In genomic region chr6:60950415-60950814, GRCm38 (mm10) we compare ENCODE assay signal across 7 mouse cellular contexts. TPM values are rescaled to one million over a fixed set of nuclear protein-coding genes. Genes with fewer than 3 reads are reported as not detected.
DNase-seq lines count a peak whose midpoint lies in the region; ATAC-seq lines count a peak whose summit lies in the region.

No protein-coding gene starts in this region.

- no peak for ATAC-seq in midbrain, embryonic 11.5 days (ENCODE audit: low FRiP score)
- ATAC-seq in midbrain, embryonic 15.5 days (replicated peaks) = no peak
- peak; percentile 82 for ATAC-seq in granulocyte monocyte progenitor cell, adult 5-6 weeks (replicated peaks; ENCODE audit: poor library complexity, severe bottlenecking)
- peak; percentile 83 for ATAC-seq in liver, embryonic 11.5 days (replicated peaks; ENCODE audit: low FRiP score)

- no peak overlapping the region for H3K4me2 ChIP-seq in midbrain, embryonic 11.5 days
- no peak overlapping the region for H3K4me2 ChIP-seq in midbrain, embryonic 15.5 days
- no peak overlapping the region for H3K4me2 ChIP-seq in liver, embryonic 11.5 days

- H3K27ac ChIP-seq in midbrain, embryonic 11.5 days (ENCODE audit: low read depth, low read length) = no peak overlapping the region
- H3K27ac ChIP-seq in midbrain, embryonic 15.5 days = no peak overlapping the region
- no peak overlapping the region for H3K27ac ChIP-seq in liver, embryonic 11.5 days (ENCODE audit: low read depth, low read length)

- H3K9ac ChIP-seq in midbrain, embryonic 11.5 days (ENCODE audit: low read length) = no peak overlapping the region
- no peak overlapping the region for H3K9ac ChIP-seq in midbrain, embryonic 15.5 days
- H3K9ac ChIP-seq in liver, embryonic 11.5 days (ENCODE audit: low read depth, low read length) = no peak overlapping the region

- no peaks in the 10 kb centered on the region for H3K36me3 ChIP-seq in midbrain, embryonic 11.5 days (ENCODE audit: control insufficient read depth, insufficient read depth, low read length)
- no peaks in the 10 kb centered on the region for H3K36me3 ChIP-seq in midbrain, embryonic 15.5 days (replicated peaks)
- H3K36me3 ChIP-seq in liver, embryonic 11.5 days (ENCODE audit: control insufficient read depth, insufficient read depth, low read length) = no peaks in the 10 kb centered on the region

- H3K9me3 ChIP-seq in midbrain, embryonic 11.5 days (ENCODE audit: control insufficient read depth, low read length) = no peaks in the 10 kb centered on the region
- no peaks in the 10 kb centered on the region for H3K9me3 ChIP-seq in midbrain, embryonic 15.5 days
- H3K9me3 ChIP-seq in liver, embryonic 11.5 days (ENCODE audit: control insufficient read depth, low read length) = no peaks in the 10 kb centered on the region

- H3K4me1 ChIP-seq in midbrain, embryonic 11.5 days (ENCODE audit: control insufficient read depth, insufficient read depth, low read length) = no peaks in the 10 kb centered on the region
- H3K4me1 ChIP-seq in midbrain, embryonic 15.5 days = no peaks in the 10 kb centered on the region
- no peaks in the 10 kb centered on the region for H3K4me1 ChIP-seq in liver, embryonic 11.5 days (replicated peaks; ENCODE audit: control insufficient read depth, insufficient read depth, low read length)

- no peaks in the 10 kb centered on the region for H3K27me3 ChIP-seq in midbrain, embryonic 11.5 days (ENCODE audit: control insufficient read depth, insufficient read depth, low read length)
- no peaks in the 10 kb centered on the region for H3K27me3 ChIP-seq in midbrain, embryonic 15.5 days (replicated peaks)
- H3K27me3 ChIP-seq in liver, embryonic 11.5 days (replicated peaks; ENCODE audit: control insufficient read depth, insufficient read depth, low read length) = no peaks in the 10 kb centered on the region

- H3K4me3 ChIP-seq in midbrain, embryonic 11.5 days (ENCODE audit: low read depth, low read length) = no peak overlapping the region
- no peak overlapping the region for H3K4me3 ChIP-seq in midbrain, embryonic 15.5 days
- H3K4me3 ChIP-seq in liver, embryonic 11.5 days (ENCODE audit: low read depth, low read length) = no peak overlapping the region

- DNase-seq in midbrain, embryonic 11.5 days (ENCODE audit: low spot score, missing footprints) = peak; percentile 45
- peak; percentile 5 for DNase-seq in WW6 (ENCODE audit: low read depth, low spot score)
- DNase-seq in cerebellum, adult 8-10 months = peak; percentile 30
- DNase-seq in liver, embryonic 11.5 days (ENCODE audit: low spot score) = no peak
- DNase-seq in right cerebral cortex, postnatal 25 days = peak; percentile 11

- WGBS in midbrain, embryonic 11.5 days = 67% methylated on average over 3 of the region's 3 CpGs
- WGBS in midbrain, embryonic 15.5 days = 68% methylated on average over 3 of the region's 3 CpGs
- WGBS in liver, embryonic 11.5 days = 53% methylated on average over 3 of the region's 3 CpGs

RNA-seq across cellular contexts. Expression of gene Mmrn1, which starts 25.6 kb away (rescaled TPM):
- polyA plus RNA-seq in midbrain, embryonic 11.5 days (2014; fragmentation: Nextera tagmentation; extraction: Ambion mirVana) = 5.7 and 6.4 TPM in 2 replicates
- 1.9 and 2.0 TPM in 2 replicates for polyA plus RNA-seq in midbrain, embryonic 15.5 days (2015; fragmentation: Nextera tagmentation; extraction: Ambion mirVana)
- total RNA-seq in granulocyte monocyte progenitor cell, adult 5-6 weeks (2014; fragmentation: Nextera tagmentation) = not detected in 2 replicates
- 0.62 and 0.90 TPM in 2 replicates for total RNA-seq in granulocyte monocyte progenitor cell, adult 5-6 weeks (2017)
- 15.0 and 19.0 TPM in 2 replicates for polyA plus RNA-seq in liver, embryonic 11.5 days (2014; fragmentation: Nextera tagmentation; extraction: Ambion mirVana)

Comparison
In these comparisons a context has a peak if more than half of its experiments do, and no peak if none do; other contexts are left out.
1. ATAC-seq: peak in granulocyte monocyte progenitor cell, adult 5-6 weeks (single experiment) and liver, embryonic 11.5 days (single experiment); none in midbrain, embryonic 11.5 days (single experiment) and midbrain, embryonic 15.5 days (single experiment).